Mouse (Mus musculus) left cerebral cortex, postnatal 4 days (tissue): Measurements from ENCODE around the gene Mul1. TPM values are rescaled to one million over a fixed set of nuclear protein-coding genes. Genes with fewer than 3 reads are reported as not detected.
"Not testable (repeated sequence)": the region's sequence is repeated elsewhere in the genome, so short reads cannot be mapped to it uniquely, and the experiment has no call there.

Experiments used
- DNase-seq: peaks from one replicate; pipeline ENCODE4 v3.0.0-alpha.2; 2022
- intact Hi-C: fragments of 180-260 bp; cut with DNase I; formaldehyde crosslinking; loops from one replicate; pipeline ENCODE4 v1.15.1; 2025
- total RNA-seq, 2 experiments: library from RNA; stranded (reverse); gene quantifications; 2 replicates each; pipeline ENCODE4 v1.2.3; 2021

Gene Mul1
- total RNA-seq, result 10 to 100 TPM; 35.4 to 35.8 TPM

GRCm38 (mm10) chr4:138434347-138435316 is at the start of gene Mul1:
TSS of gene Mul1 (plus strand) at chr4:138434671.
- DNase-seq, result peak; percentile 96
- intact Hi-C loops, result no loop called here

- no peak for DNase-seq
- intact Hi-C loops, result no loop called here
Observed at GRCm38 (mm10) chr4:138393703-138394102, 40.8 kb upstream of the Mul1 start.

- intact Hi-C loops, result no loop called here
- DNase-seq, result no peak
Observed at GRCm38 (mm10) chr4:138395087-138395970, 39.1 kb upstream of the Mul1 start.

GRCm38 (mm10) chr4:138395971-138396645 is 38.4 kb upstream of the Mul1 start, which contains the start of gene Fam43b:
TSS of gene Fam43b (minus strand) at chr4:138396528.
- intact Hi-C loops, result no loop called here
- peak; percentile 59 for DNase-seq

GRCm38 (mm10) chr4:138396711-138397110 is 37.8 kb upstream of the Mul1 start:
- DNase-seq, result no peak
- intact Hi-C loops, result no loop called here

GRCm38 (mm10) chr4:138404806-138405205 is 29.7 kb upstream of the Mul1 start:
- peak; percentile 18 for DNase-seq
- intact Hi-C loops, result no loop called here

- intact Hi-C loops, result no loop called here
- no peak for DNase-seq
Observed at GRCm38 (mm10) chr4:138407479-138408194, 26.8 kb upstream of the Mul1 start.

- intact Hi-C loops, result no loop called here
- no peak for DNase-seq
Observed at GRCm38 (mm10) chr4:138411011-138411410, 23.5 kb upstream of the Mul1 start.

GRCm38 (mm10) chr4:138411504-138412121 is 22.9 kb upstream of the Mul1 start:
- intact Hi-C loops, result no loop called here
- no peak for DNase-seq

GRCm38 (mm10) chr4:138414725-138415124 is 19.7 kb upstream of the Mul1 start:
- peak; percentile 19 for DNase-seq
- intact Hi-C loops, result no loop called here

- intact Hi-C loops, result no loop called here
- no peak for DNase-seq
Observed at GRCm38 (mm10) chr4:138415991-138416390, 18.5 kb upstream of the Mul1 start.

- no peak for DNase-seq
- intact Hi-C loops, result no loop called here
Observed at GRCm38 (mm10) chr4:138416414-138416813, 18.1 kb upstream of the Mul1 start.

GRCm38 (mm10) chr4:138417882-138418281 is 16.6 kb upstream of the Mul1 start:
- no peak for DNase-seq

GRCm38 (mm10) chr4:138418340-138418957 is 16.0 kb upstream of the Mul1 start:
- intact Hi-C loops, result no loop called here
- no peak for DNase-seq

More at GRCm38 (mm10) chr4:138417882-138418281, 16.6 kb upstream of the Mul1 start:
- intact Hi-C loops, result no loop called here

GRCm38 (mm10) chr4:138425028-138425427 is 9.4 kb upstream of the Mul1 start:
- intact Hi-C loops, result loop anchor here (5.0 kb wide), 1 partner anchor 48 kb away; no protein-coding TSS in a partner anchor
- no peak for DNase-seq

GRCm38 (mm10) chr4:138425604-138426003 is 8.9 kb upstream of the Mul1 start:
- not testable (repeated sequence) for DNase-seq
- intact Hi-C loops, result loop anchor here (2.0 to 5.0 kb wide), 2 partner anchors 48 to 107 kb away; no protein-coding TSS in a partner anchor

GRCm38 (mm10) chr4:138426778-138427705 is 7.4 kb upstream of the Mul1 start:
- DNase-seq, result peak; percentile 84
- intact Hi-C loops, result loop anchor here (2.0 to 5.0 kb wide), 2 partner anchors 50 to 108 kb away; no protein-coding TSS in a partner anchor

GRCm38 (mm10) chr4:138429778-138430177 is 4.7 kb upstream of the Mul1 start:
- intact Hi-C loops, result loop anchor here (5.0 kb wide), 1 partner anchor 52 kb away; no protein-coding TSS in a partner anchor
- peak; percentile 68 for DNase-seq
